Comparison of ENCODE assay signal across 9 mouse cellular contexts in the genomic region with DNA sequence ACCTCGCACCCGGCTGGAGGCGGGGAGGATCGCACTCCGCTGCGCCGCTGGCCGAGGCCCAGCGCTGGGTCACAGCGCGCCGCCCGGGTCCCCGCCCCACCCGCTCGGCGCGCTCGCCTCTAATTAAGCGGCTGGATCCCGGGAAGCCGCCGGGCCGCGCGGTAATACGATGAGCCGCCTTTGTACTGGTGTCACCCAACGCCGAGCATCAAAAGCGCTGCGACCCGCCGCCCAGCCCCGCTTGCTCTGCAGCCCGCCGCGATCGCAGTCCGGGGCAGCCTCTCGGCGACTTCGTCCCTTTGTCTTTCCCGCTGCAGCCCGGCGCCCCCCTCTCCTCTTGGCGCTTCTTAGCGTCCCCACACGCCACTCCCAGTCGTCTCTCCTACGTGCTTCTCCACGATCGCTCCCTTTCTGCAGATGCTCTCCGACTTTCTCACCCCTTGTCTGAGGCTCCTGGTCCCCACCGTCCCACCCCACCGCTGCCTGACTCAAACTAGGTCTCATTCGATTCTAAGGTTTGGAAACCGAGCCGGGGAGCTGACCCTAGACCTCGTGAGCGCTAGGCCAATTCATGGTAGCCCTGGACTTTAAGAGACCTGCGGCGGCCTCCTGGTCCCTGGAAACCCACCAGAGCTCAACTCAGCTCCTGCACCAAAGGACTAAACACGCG. TPM values are rescaled to one million over a fixed set of nuclear protein-coding genes. Genes with fewer than 3 reads are reported as not detected.
A peak's percentile ranks its signal among the peaks of the same experiment; 100 is the strongest.
DNase-seq lines count a peak whose midpoint lies in the region; ATAC-seq and TF ChIP-seq lines count a peak whose summit lies in the region.
"Had no signal": no experiment of that assay in that cellular context is flagged by ENCODE, and none has a peak within 500 bp of the region (broad histone marks: within the 10 kb centered on the region; RNA-seq: fewer than 3 reads in every experiment).

No protein-coding gene starts in this region.

- no peak for TF ChIP-seq POLR2A in lung, adult 2 months (IDR thresholded peaks at IDR 0.05; ENCODE audit: borderline replicate concordance, extremely low read depth, low read depth, low read length)

- no peaks in the 10 kb centered on the region for H3K36me3 ChIP-seq in lung, embryonic 16.5 days (ENCODE audit: control insufficient read depth, insufficient read depth, low read length)
- no peaks in the 10 kb centered on the region for H3K36me3 ChIP-seq in forebrain, embryonic 12.5 days (replicated peaks)
- no peaks in the 10 kb centered on the region for H3K36me3 ChIP-seq in kidney, postnatal 0 days (ENCODE audit: insufficient read depth, low read length)
- H3K36me3 ChIP-seq in neural tube, embryonic 14.5 days (ENCODE audit: control insufficient read depth, insufficient read depth, low read length): no peaks in the 10 kb centered on the region

- H3K9me3 ChIP-seq in lung, embryonic 16.5 days (ENCODE audit: control insufficient read depth, low read length): no peaks in the 10 kb centered on the region
- no peaks in the 10 kb centered on the region for H3K9me3 ChIP-seq in forebrain, embryonic 12.5 days
- H3K9me3 ChIP-seq in kidney, postnatal 0 days (replicated peaks; ENCODE audit: low read length): no peaks in the 10 kb centered on the region
- H3K9me3 ChIP-seq in neural tube, embryonic 14.5 days (ENCODE audit: control insufficient read depth, low read length): no peaks in the 10 kb centered on the region

- peak; percentile 32 for ATAC-seq in lung, embryonic 16.5 days (ENCODE audit: low read depth)
- ATAC-seq in forebrain, embryonic 12.5 days (ENCODE audit: low FRiP score): peak; percentile 70
- no peak for ATAC-seq in kidney, postnatal 0 days (replicated peaks; ENCODE audit: low FRiP score, low read depth)
- no peak for ATAC-seq in neural tube, embryonic 14.5 days (ENCODE audit: low read depth)

- TF ChIP-seq CTCF in lung, adult 2 months (IDR thresholded peaks at IDR 0.05; ENCODE audit: insufficient read depth, low read length): no peak
- no peak for TF ChIP-seq CTCF in kidney, postnatal 0 days (IDR thresholded peaks at IDR 0.05; ENCODE audit: low read depth)

- peaks cover 96% of the 10 kb centered on the region for H3K27me3 ChIP-seq in lung, embryonic 16.5 days (ENCODE audit: control insufficient read depth, insufficient read depth, low read depth, low read length)
- H3K27me3 ChIP-seq in forebrain, embryonic 12.5 days: peaks cover 100% of the 10 kb centered on the region
- H3K27me3 ChIP-seq in kidney, postnatal 0 days (ENCODE audit: insufficient read depth, low read length): peaks cover 84% of the 10 kb centered on the region
- H3K27me3 ChIP-seq in neural tube, embryonic 14.5 days (ENCODE audit: control insufficient read depth, insufficient read depth, low read length): peaks cover 33% of the 10 kb centered on the region

- H3K4me2 ChIP-seq in lung, embryonic 16.5 days (ENCODE audit: low read depth, low read length): peak overlapping the region; percentile 45
- peak overlapping the region; percentile 51 for H3K4me2 ChIP-seq in forebrain, embryonic 12.5 days
- H3K4me2 ChIP-seq in kidney, postnatal 0 days (ENCODE audit: low read length): peak overlapping the region; percentile 39
- peak overlapping the region; percentile 42 for H3K4me2 ChIP-seq in neural tube, embryonic 14.5 days (ENCODE audit: low read depth, low read length)

- H3K27ac ChIP-seq in lung, embryonic 16.5 days (ENCODE audit: low read length): no peak overlapping the region
- peak overlapping the region; percentile 31; the same call in 1 of the 2 replicates for H3K27ac ChIP-seq in forebrain, embryonic 12.5 days
- H3K27ac ChIP-seq in kidney, postnatal 0 days: no peak overlapping the region
- no peak overlapping the region for H3K27ac ChIP-seq in neural tube, embryonic 14.5 days (ENCODE audit: low read depth, low read length)

- peak overlapping the region; percentile 33 for H3K4me3 ChIP-seq in lung, embryonic 16.5 days (ENCODE audit: low read length)
- no peak overlapping the region for H3K4me3 ChIP-seq in lung, adult 2 months (replicated peaks; ENCODE audit: extremely low read depth, low read depth, low read length)
- peak overlapping the region; percentile 31 for H3K4me3 ChIP-seq in forebrain, embryonic 12.5 days (replicated peaks)
- H3K4me3 ChIP-seq in kidney, postnatal 0 days (replicated peaks; ENCODE audit: low read depth, low read length): peak overlapping the region; percentile 13; the same call in 1 of the 2 replicates
- H3K4me3 ChIP-seq in neural tube, embryonic 14.5 days (ENCODE audit: low read depth, low read length): peak overlapping the region; percentile 31

- 0 out of 2 replicates have a peak overlapping the region, but pooled peaks have one; percentile 11 for H3K9ac ChIP-seq in lung, embryonic 16.5 days (ENCODE audit: low read length)
- peak overlapping the region; percentile 36 for H3K9ac ChIP-seq in forebrain, embryonic 12.5 days
- H3K9ac ChIP-seq in kidney, postnatal 0 days (ENCODE audit: low read depth, low read length): no peak overlapping the region
- H3K9ac ChIP-seq in neural tube, embryonic 14.5 days (replicated peaks; ENCODE audit: low read depth, low read length): peak overlapping the region; percentile 25; the same call in 1 of the 2 replicates

- DNase-seq in lung, adult 2 months: no peak
- DNase-seq in kidney, postnatal 0 days (ENCODE audit: low spot score): no peak
- DNase-seq in c-Kit-positive CD71-positive TER-119-positive erythroid progenitor cells, embryonic 14.5 days (ENCODE audit: low spot score): no peak
- DNase-seq in cerebellum, adult 11 months: no peak
- no peak for DNase-seq in layer of hippocampus, postnatal 10 days (ENCODE audit: low spot score in 2 of 2)

- under 1% methylated on average over 56 of the region's 65 CpGs for WGBS in lung, embryonic 16.5 days
- 1% methylated on average over 65 of the region's 65 CpGs for WGBS in lung, adult 2 months
- under 1% methylated on average over 65 of the region's 65 CpGs for WGBS in forebrain, embryonic 12.5 days
- WGBS in kidney, postnatal 0 days: under 1% methylated on average over 65 of the region's 65 CpGs
- WGBS in neural tube, embryonic 14.5 days: under 1% methylated on average over 62 of the region's 65 CpGs

- H3K4me1 ChIP-seq in lung, embryonic 16.5 days (replicated peaks; ENCODE audit: control insufficient read depth, insufficient read depth, low read length): peaks cover 17% of the 10 kb centered on the region
- no peaks in the 10 kb centered on the region for H3K4me1 ChIP-seq in lung, adult 2 months (ENCODE audit: control insufficient read depth, insufficient read depth, low read length)
- peaks cover 88% of the 10 kb centered on the region for H3K4me1 ChIP-seq in forebrain, embryonic 12.5 days
- no peaks in the 10 kb centered on the region for H3K4me1 ChIP-seq in kidney, postnatal 0 days (replicated peaks; ENCODE audit: insufficient read depth, low read length)
- H3K4me1 ChIP-seq in neural tube, embryonic 14.5 days (ENCODE audit: control insufficient read depth, insufficient read depth, low read length): peaks cover 15% of the 10 kb centered on the region; the same call in 1 of the 2 replicates

RNA-seq across cellular contexts. Expression of gene Pax7, which starts 11.7 kb away (rescaled TPM):
- 0.04 TPM in 1 of 2 replicates, not detected in the other for polyA plus RNA-seq in lung, embryonic 16.5 days (2015; fragmentation: Nextera tagmentation; extraction: Ambion mirVana)
- 0.06 and 0.18 TPM in 2 replicates for polyA plus RNA-seq in lung, adult 2 months (2012; rRNA removed)
- polyA plus RNA-seq in forebrain, embryonic 12.5 days (2016; fragmentation: Nextera tagmentation; extraction: Ambion mirVana): 0.37 and 0.43 TPM in 2 replicates
- not detected in 2 replicates for polyA plus RNA-seq in kidney, postnatal 0 days (2015; fragmentation: Nextera tagmentation; extraction: Ambion mirVana)
- 0.19 and 0.27 TPM in 2 replicates for polyA plus RNA-seq in neural tube, embryonic 14.5 days (2014; fragmentation: Nextera tagmentation; extraction: Ambion mirVana)
- total RNA-seq in layer of hippocampus, postnatal 10 days (2021): under 1 TPM in 1 of 2 experiments, not detected in 1; 0.11 TPM
- polyA plus RNA-seq: large intestine, adult 2 months had no signal

Comparison
In these comparisons a context has a peak if more than half of its experiments do, and no peak if none do; other contexts are left out.
1. ATAC-seq: peak in lung, embryonic 16.5 days (single experiment) and forebrain, embryonic 12.5 days (single experiment); none in kidney, postnatal 0 days (single experiment) and neural tube, embryonic 14.5 days (single experiment).
2. Peak in every context shown above with its lines, with median percentiles within 50 percentile points of each other: H3K4me2 ChIP-seq.